Mouse (Mus musculus) olfactory bulb, adult 2 months (tissue): ENCODE measurements at regions not wholly inside any gene's neighbourhood (a gene's known extent, or its start where the extent isn't known, plus 50 kb on each side); places are given as distances from the start of the nearest gene placed in this dataset.

ENCODE experiments used
- H3K27ac ChIP-seq: fragments of 200-500 bp; 2 replicates; pipeline ENCODE4 v1.5.1; 2012; ENCODE audit warnings: low read depth, low read length; ENCODE audit not compliant: insufficient read depth
- H3K4me1 ChIP-seq: fragments of 200-500 bp; 2 replicates; pipeline ENCODE4 v1.6.1; 2012; ENCODE audit warnings: low read length; ENCODE audit not compliant: control insufficient read depth, insufficient read depth
- H3K4me3 ChIP-seq: fragments of 200-500 bp; 2 replicates; pipeline ENCODE4 v1.5.1; 2012; ENCODE audit warnings: mild to moderate bottlenecking, low read depth, low read length, moderate library complexity; ENCODE audit not compliant: insufficient read depth
- CTCF ChIP-seq: fragments of 200-500 bp; IDR thresholded peaks from 2 replicates; pipeline ENCODE4 v1.5.1; 2012; ENCODE audit warnings: low read depth, mild to moderate bottlenecking, low read length, moderate library complexity; ENCODE audit not compliant: insufficient read depth
- POLR2A ChIP-seq: fragments of 200-500 bp; IDR thresholded peaks from 2 replicates; pipeline ENCODE4 v1.6.1; 2012; ENCODE audit warnings: mild to moderate bottlenecking, low read depth, low read length, moderate library complexity; ENCODE audit not compliant: insufficient read depth
- WGBS: fragments of 180-500 bp; shearing (Covaris S2); methylation state at CpG from one replicate; pipeline ENCODE4 v1.1.7; 2018; 5-methylcytosine and 5-hydroxymethylcytosine counted together

GRCm38 (mm10) chr10:84087929-84088328 is 352.5 kb downstream of the Nuak1 start:
- Histone ChIP-seq H3K4me3 (no peak overlapping the region), H3K27ac (no peak overlapping the region), H3K4me1 (0 out of 2 replicates have a peak, but pooled peaks cover 2% of the 10 kb centered on the region)
- WGBS: 88% methylated on average over 3 of the region's 3 CpGs
- TF ChIP-seq POLR2A: no peak
- TF ChIP-seq CTCF: no peak

- Histone ChIP-seq H3K27ac (no peak overlapping the region), H3K4me1 (0 out of 2 replicates have a peak, but pooled peaks cover 2% of the 10 kb centered on the region), H3K4me3 (no peak overlapping the region)
- 74% methylated on average over 18 of the region's 18 CpGs for WGBS
- no peak for TF ChIP-seq CTCF
Measured at GRCm38 (mm10) chr10:84088799-84089778, 351.3 kb downstream of the Nuak1 start.

- 95% methylated on average over 4 of the region's 4 CpGs for WGBS
- Histone ChIP-seq H3K4me1 (no peaks in the 10 kb centered on the region), H3K27ac (no peak overlapping the region), H3K4me3 (no peak overlapping the region)
- TF ChIP-seq POLR2A (no peak), CTCF (no peak)
Measured at GRCm38 (mm10) chr10:84093919-84094318, 346.5 kb downstream of the Nuak1 start.

GRCm38 (mm10) chr10:84097196-84097595 is 343.2 kb downstream of the Nuak1 start:
- no peak for TF ChIP-seq CTCF
- no peak for TF ChIP-seq POLR2A
- WGBS: 65% methylated on average over 5 of the region's 5 CpGs

GRCm38 (mm10) chr10:84103985-84104384 is 336.4 kb downstream of the Nuak1 start:
- no peaks in the 10 kb centered on the region for H3K4me1 ChIP-seq
- H3K27ac ChIP-seq: no peak overlapping the region
- WGBS: 82% methylated on average over 7 of the region's 7 CpGs
- TF ChIP-seq POLR2A: no peak
- no peak for TF ChIP-seq CTCF
- no peak overlapping the region for H3K4me3 ChIP-seq

More at GRCm38 (mm10) chr10:84097196-84097595, 343.2 kb downstream of the Nuak1 start:
- no peak overlapping the region for H3K27ac ChIP-seq
- H3K4me1 ChIP-seq: no peaks in the 10 kb centered on the region
- no peak overlapping the region for H3K4me3 ChIP-seq

- H3K4me1 ChIP-seq: no peaks in the 10 kb centered on the region
- no peak overlapping the region for H3K4me3 ChIP-seq
- WGBS: 81% methylated on average over 6 of the region's 6 CpGs
- TF ChIP-seq CTCF: no peak
- no peak for TF ChIP-seq POLR2A
- H3K27ac ChIP-seq: no peak overlapping the region
Measured at GRCm38 (mm10) chr10:84104556-84104955, 335.8 kb downstream of the Nuak1 start.

- Histone ChIP-seq H3K4me3 (no peak overlapping the region), H3K4me1 (no peaks in the 10 kb centered on the region), H3K27ac (no peak overlapping the region)
- 84% methylated on average over 7 of the region's 7 CpGs for WGBS
- no peak for TF ChIP-seq POLR2A
- no peak for TF ChIP-seq CTCF
Measured at GRCm38 (mm10) chr10:84109680-84110371, 330.6 kb downstream of the Nuak1 start.

- WGBS: 74% methylated on average over 4 of the region's 4 CpGs
- no peak overlapping the region for H3K27ac ChIP-seq
- no peaks in the 10 kb centered on the region for H3K4me1 ChIP-seq
- no peak for TF ChIP-seq CTCF
- no peak for TF ChIP-seq POLR2A
- H3K4me3 ChIP-seq: no peak overlapping the region
Measured at GRCm38 (mm10) chr10:84110372-84110985, 329.9 kb downstream of the Nuak1 start.

GRCm38 (mm10) chr10:84111502-84111901 is 328.9 kb downstream of the Nuak1 start:
- WGBS: 64% methylated on average over 5 of the region's 5 CpGs
- Histone ChIP-seq H3K4me3 (no peak overlapping the region), H3K27ac (no peak overlapping the region), H3K4me1 (no peaks in the 10 kb centered on the region)
- TF ChIP-seq CTCF (no peak), POLR2A (no peak)
